Mouse (Mus musculus) gastrocnemius, adult 2 months (tissue): ENCODE results near the gene Cpne6. TPM values are rescaled to one million over a fixed set of nuclear protein-coding genes. Genes with fewer than 3 reads are reported as not detected.
A peak's percentile ranks its signal among the peaks of the same experiment; 100 is the strongest.

ENCODE experiments used
- DNase-seq: peaks from one replicate; pipeline ENCODE4 v3.0.0; 2022
- H3K27ac ChIP-seq: fragments of 200-600 bp; 2 replicates; pipeline ENCODE4 v1.8.1; 2022; ENCODE audit warnings: mild to moderate bottlenecking
- H3K4me3 ChIP-seq: fragments of 200-600 bp; 2 replicates; pipeline ENCODE4 v1.8.1; 2022; ENCODE audit warnings: mild to moderate bottlenecking, moderate library complexity
- CTCF ChIP-seq: fragments of 200-600 bp; IDR thresholded peaks from 2 replicates; pipeline ENCODE4 v1.8.1; 2022; ENCODE audit warnings: antibody characterized with exemption, mild to moderate bottlenecking, moderate library complexity
- intact Hi-C: fragments of 180-260 bp; cut with DNase I; formaldehyde crosslinking; loops from one replicate; pipeline ENCODE4 v1.15.1; 2025
- total RNA-seq, 2 experiments: library from RNA; stranded (reverse); gene quantifications; 2 replicates each; pipeline ENCODE4 v1.2.3; 2021

Cpne6 gene
- total RNA-seq, 2 experiments from 2014 or later = not detected

DNA sequence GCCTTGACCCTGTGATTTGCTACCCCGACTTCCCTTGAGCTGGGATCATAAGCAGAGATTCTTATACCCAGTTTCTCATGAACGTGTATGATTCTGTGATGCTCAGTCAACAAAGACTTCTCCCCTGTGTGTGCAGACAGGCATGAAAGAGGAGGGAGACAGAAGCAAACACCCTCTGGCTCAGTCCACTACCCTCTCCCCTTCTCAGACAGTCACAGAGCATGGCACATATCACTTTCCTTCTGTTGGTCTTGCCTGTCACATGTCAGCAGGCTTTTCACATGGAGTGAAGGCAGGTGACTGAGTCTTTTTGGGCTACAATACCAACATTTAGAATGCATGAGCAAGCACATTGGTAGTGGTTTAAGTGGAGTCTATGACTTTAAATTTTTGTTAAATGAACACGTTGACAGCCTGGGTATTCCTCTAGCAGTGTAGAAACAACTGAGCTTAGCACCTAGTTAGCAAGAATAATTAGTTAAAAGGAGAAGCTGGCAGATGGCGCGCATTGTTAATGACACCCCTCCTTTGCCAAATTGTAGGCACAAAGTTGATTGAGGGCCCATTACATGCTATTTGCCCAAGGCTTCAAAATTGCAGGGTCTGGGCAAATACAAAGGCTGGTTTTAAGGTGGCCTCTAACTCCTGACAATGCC, 25.7 kb upstream of the Cpne6 start:
- intact Hi-C loops = no loop called here
- no peak overlapping the region for H3K4me3 ChIP-seq
- no peak overlapping the region for H3K27ac ChIP-seq
- no peak for DNase-seq
- no peak for TF ChIP-seq CTCF

DNA sequence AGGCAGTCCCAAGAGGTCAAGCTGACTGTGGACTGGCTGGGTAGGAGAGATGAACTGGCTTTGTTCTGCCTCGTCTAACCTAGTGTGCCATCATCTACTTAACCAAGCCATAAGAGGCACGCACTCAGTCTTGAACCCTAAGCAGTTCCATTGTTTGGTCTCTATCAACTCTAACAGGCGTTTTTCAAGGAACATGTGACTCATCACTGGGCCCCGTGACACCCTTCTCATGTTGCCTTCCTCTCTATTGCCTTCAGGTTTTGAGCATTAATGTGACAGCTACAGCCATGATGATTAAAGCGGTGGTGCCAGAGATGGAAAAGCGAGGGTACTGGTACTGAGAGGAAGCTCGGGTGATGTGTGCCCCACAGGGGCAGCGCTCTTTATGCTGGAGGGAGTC, 23.4 kb upstream of the Cpne6 start:
- intact Hi-C loops = no loop called here
- Histone ChIP-seq H3K27ac (no peak overlapping the region), H3K4me3 (no peak overlapping the region)
- no peak for TF ChIP-seq CTCF
- no peak for DNase-seq

- H3K4me3 ChIP-seq = peak within 1 kb of the TSS; percentile 88
- peak within 1 kb of the TSS; percentile 62 for H3K27ac ChIP-seq
- no peak for TF ChIP-seq CTCF
- peak; percentile 77 for DNase-seq
- intact Hi-C loops = loop anchor here (10.0 kb wide), 1 partner anchor 254 kb away; the partner anchor contains the start of genes Dhrs1 and Nop9
Observed at GRCm38 (mm10) chr14:55490361-55491201, 19.7 kb upstream of the Cpne6 start, which contains the start of gene Carmil3. Carmil3 (plus strand) TSS chr14:55490651.

GRCm38 (mm10) chr14:55491291-55491833, 18.9 kb upstream of the Cpne6 start:
- H3K4me3 ChIP-seq = peak overlapping the region; percentile 88
- no peak for TF ChIP-seq CTCF
- H3K27ac ChIP-seq = peak overlapping the region; percentile 62
- DNase-seq = peak; percentile 68
- intact Hi-C loops = loop anchor here (10.0 kb wide), 1 partner anchor 253 kb away; the partner anchor contains the start of genes Dhrs1 and Nop9

DNA sequence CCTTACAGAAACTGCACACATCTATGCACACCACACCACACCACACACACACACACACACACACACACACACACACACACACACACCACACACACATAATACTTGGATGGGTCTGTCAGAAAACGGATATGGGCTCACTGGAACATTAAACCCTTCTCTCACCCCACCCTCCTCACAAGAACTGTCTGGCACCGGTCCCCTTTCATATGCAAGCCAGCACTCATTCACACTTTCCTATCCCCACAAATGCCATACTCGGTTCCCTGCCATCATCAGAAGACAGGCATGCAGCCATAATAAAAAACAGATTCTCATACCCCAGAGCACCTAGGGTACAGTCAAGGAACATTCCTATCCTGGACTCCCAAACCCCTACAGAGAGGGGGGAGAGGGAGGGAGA, 18.1 kb upstream of the Cpne6 start:
- no peak overlapping the region for H3K27ac ChIP-seq
- DNase-seq = no peak
- TF ChIP-seq CTCF = no peak
- no peak overlapping the region for H3K4me3 ChIP-seq
- intact Hi-C loops = loop anchor here (10.0 kb wide), 1 partner anchor 253 kb away; the partner anchor contains the start of genes Dhrs1 and Nop9

- TF ChIP-seq CTCF = no peak
- Histone ChIP-seq H3K27ac (no peak overlapping the region), H3K4me3 (no peak overlapping the region)
- intact Hi-C loops = loop anchor here (2.0 to 10.0 kb wide), 5 partner anchors 31 to 249 kb away; partner anchors contain the start of genes Dhrs1, Irf9 and Nop9
- no peak for DNase-seq
Observed at GRCm38 (mm10) chr14:55495509-55496240, 14.6 kb upstream of the Cpne6 start.

DNA sequence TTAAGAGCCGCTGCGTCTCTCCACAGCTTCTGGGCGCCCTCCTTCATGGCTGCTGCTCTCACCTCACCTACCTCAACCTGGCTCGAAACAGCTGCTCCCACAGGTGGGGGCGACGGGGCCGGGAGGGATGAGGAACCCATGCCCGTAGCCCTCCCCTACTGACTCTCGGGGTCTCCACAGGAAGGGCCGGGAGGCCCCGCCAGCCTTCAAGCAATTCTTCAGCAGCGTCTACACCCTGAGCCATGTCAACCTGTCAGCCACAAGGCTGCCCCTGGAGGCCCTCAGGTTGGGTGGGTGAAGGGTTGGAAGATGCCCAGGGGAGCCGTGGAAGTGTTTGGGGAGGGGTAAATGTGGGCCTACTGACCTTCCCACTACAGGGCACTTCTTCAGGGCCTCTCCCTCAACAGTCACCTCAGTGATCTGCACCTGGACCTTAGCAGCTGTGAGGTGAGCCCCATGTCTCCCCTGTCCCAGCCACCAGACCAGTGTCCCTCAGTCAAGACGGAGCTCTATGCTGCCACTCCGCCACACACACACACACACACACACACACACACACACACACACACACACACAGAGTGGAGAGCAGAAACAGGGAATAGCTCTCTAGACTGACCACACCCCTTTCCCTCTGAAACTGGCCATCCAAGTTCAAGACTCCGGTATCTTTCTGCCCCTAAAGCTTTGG, 13.3 kb upstream of the Cpne6 start:
- no peak for TF ChIP-seq CTCF
- H3K27ac ChIP-seq = no peak overlapping the region
- no peak overlapping the region for H3K4me3 ChIP-seq
- DNase-seq = no peak
- intact Hi-C loops = loop anchor here (2.0 to 10.0 kb wide), 5 partner anchors 30 to 248 kb away; partner anchors contain the start of genes Dhrs1, Irf9 and Nop9

DNA sequence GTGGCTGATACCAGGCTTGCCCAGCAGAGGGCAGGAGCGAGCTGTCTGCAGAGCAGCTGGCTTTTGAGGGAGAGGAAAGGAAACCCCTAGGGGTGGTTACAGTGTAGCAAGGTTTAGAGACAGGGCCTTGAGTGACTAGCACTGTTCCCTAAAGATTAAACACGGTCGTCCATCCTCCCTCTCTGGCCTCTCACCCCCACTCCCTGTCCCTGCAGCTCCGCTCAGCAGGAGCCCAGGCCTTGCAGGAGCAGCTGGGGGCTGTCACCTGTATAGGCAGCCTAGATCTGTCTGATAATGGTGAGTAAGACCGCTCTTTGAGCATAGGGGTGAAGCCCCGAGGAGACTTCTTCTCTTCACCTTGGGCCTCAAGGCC, 12.8 kb upstream of the Cpne6 start:
- intact Hi-C loops = loop anchor here (2.0 to 10.0 kb wide), 5 partner anchors 29 to 247 kb away; partner anchors contain the start of genes Dhrs1, Irf9 and Nop9
- peak; percentile 97 for TF ChIP-seq CTCF
- DNase-seq = peak; percentile 87
- H3K27ac ChIP-seq = no peak overlapping the region
- no peak overlapping the region; the same call in 1 of the 2 replicates for H3K4me3 ChIP-seq

DNA sequence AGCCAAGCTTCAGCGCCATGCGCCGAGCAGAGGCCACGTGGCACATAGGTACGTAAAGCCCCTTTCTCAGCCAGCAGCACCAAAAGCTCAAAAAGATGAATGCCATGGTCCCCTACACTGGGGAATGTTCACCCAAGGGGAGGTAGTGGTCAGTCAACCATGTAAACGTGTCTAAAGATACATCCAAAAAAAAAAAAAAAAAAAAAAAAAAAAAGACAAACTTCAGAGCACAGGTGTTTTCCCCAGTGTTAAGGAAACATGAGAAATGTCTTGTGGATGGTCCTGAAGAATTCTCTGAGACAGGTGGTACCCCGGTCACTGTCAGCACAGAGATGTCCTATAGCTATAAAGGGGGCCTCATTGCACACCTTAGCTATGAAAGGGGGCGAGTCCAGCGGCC, 4.6 kb upstream of the Cpne6 start:
- no peak overlapping the region for H3K27ac ChIP-seq
- TF ChIP-seq CTCF = no peak
- intact Hi-C loops = no loop called here
- H3K4me3 ChIP-seq = no peak overlapping the region
- no peak for DNase-seq

GRCm38 (mm10) chr14:55507801-55508200, 2.4 kb upstream of the Cpne6 start:
- intact Hi-C loops = no loop called here
- DNase-seq = no peak
- Histone ChIP-seq H3K4me3 (no peak overlapping the region), H3K27ac (no peak overlapping the region)
- no peak for TF ChIP-seq CTCF

- no peak for TF ChIP-seq CTCF
- no peak for DNase-seq
Observed at GRCm38 (mm10) chr14:55509540-55509939, 705 bp upstream of the Cpne6 start.

More at GRCm38 (mm10) chr14:55509540-55509939, 705 bp upstream of the Cpne6 start:
- no peak overlapping the region for H3K27ac ChIP-seq
- H3K4me3 ChIP-seq = no peak overlapping the region
- intact Hi-C loops = no loop called here
